Mouse (Mus musculus): ENCODE measurements around the gene Heca. TPM values are rescaled to one million over a fixed set of nuclear protein-coding genes. Genes with fewer than 3 reads are reported as not detected.
A peak's percentile ranks its signal among the peaks of the same experiment; 100 is the strongest.
"Not testable (repeated sequence)": the region's sequence is repeated elsewhere in the genome, so short reads cannot be mapped to it uniquely, and the experiment has no call there.

The Heca gene
- total RNA-seq (2021): 33.2 and 37.1 TPM in 2 replicates
- long read RNA-seq, experiment 1, full-length matches to known transcripts: 20 of 33 reads
- long read RNA-seq, experiment 1, partial matches to known transcripts: 5 of 33 reads
- long read RNA-seq, experiment 1, other reads (novel, unspliced or antisense): 8 of 33 reads
- long read RNA-seq, experiment 2, full-length matches to known transcripts: 20 of 26 reads
- long read RNA-seq, experiment 2, partial matches to known transcripts: 2 of 26 reads
- long read RNA-seq, experiment 2, other reads (novel, unspliced or antisense): 4 of 26 reads

GRCm38 (mm10) chr10:17947960-17948730, at the start of gene Heca:
Gene Heca (minus strand): TSS chr10:17948067.
- DNase-seq: peak; percentile 96

GRCm38 (mm10) chr10:17990576-17990975, 42.7 kb upstream of the Heca start:
- no peak for DNase-seq

GRCm38 (mm10) chr10:17989136-17989535, 41.3 kb upstream of the Heca start:
- no peak for DNase-seq

GRCm38 (mm10) chr10:17987823-17988423, 40.1 kb upstream of the Heca start:
- DNase-seq: no peak

- peak; percentile 58 for DNase-seq
These were observed 35.4 kb upstream of the Heca start for GRCm38 (mm10) chr10:17983313-17983712.

- no peak for DNase-seq
These were observed 18.2 kb upstream of the Heca start for GRCm38 (mm10) chr10:17966090-17966489.

- DNase-seq: no peak
These were observed 2.9 kb upstream of the Heca start for GRCm38 (mm10) chr10:17950761-17951160.

GRCm38 (mm10) chr10:17947175-17947906, 526 bp downstream of the Heca start:
- DNase-seq: peak; percentile 84

GRCm38 (mm10) chr10:17946799-17947174, 1.1 kb downstream of the Heca start:
- not testable (repeated sequence) for DNase-seq

GRCm38 (mm10) chr10:17946046-17946445, 1.8 kb downstream of the Heca start:
- no peak for DNase-seq

GRCm38 (mm10) chr10:17933622-17934021, 14.2 kb downstream of the Heca start:
- no peak for DNase-seq

GRCm38 (mm10) chr10:17932131-17932530, 15.7 kb downstream of the Heca start:
- no peak for DNase-seq

GRCm38 (mm10) chr10:17931157-17931556, 16.7 kb downstream of the Heca start:
- no peak for DNase-seq

GRCm38 (mm10) chr10:17930445-17931083, 17.3 kb downstream of the Heca start:
- DNase-seq: peak; percentile 77

GRCm38 (mm10) chr10:17925200-17925599, 22.7 kb downstream of the Heca start:
- DNase-seq: no peak

GRCm38 (mm10) chr10:17924166-17924565, 23.7 kb downstream of the Heca start:
- DNase-seq: no peak

- no peak for DNase-seq
These were observed 26.5 kb downstream of the Heca start for GRCm38 (mm10) chr10:17921381-17921780.

GRCm38 (mm10) chr10:17919971-17920370, 27.9 kb downstream of the Heca start:
- DNase-seq: no peak

- DNase-seq: no peak
These were observed 28.8 kb downstream of the Heca start for GRCm38 (mm10) chr10:17919032-17919431.

GRCm38 (mm10) chr10:17908731-17909130, 39.1 kb downstream of the Heca start:
- no peak for DNase-seq

GRCm38 (mm10) chr10:17906405-17906804, 41.5 kb downstream of the Heca start:
- DNase-seq: not testable (repeated sequence)

- no peak for DNase-seq
These were observed 44.4 kb downstream of the Heca start for GRCm38 (mm10) chr10:17903449-17903848.
